In the genomic region with DNA sequence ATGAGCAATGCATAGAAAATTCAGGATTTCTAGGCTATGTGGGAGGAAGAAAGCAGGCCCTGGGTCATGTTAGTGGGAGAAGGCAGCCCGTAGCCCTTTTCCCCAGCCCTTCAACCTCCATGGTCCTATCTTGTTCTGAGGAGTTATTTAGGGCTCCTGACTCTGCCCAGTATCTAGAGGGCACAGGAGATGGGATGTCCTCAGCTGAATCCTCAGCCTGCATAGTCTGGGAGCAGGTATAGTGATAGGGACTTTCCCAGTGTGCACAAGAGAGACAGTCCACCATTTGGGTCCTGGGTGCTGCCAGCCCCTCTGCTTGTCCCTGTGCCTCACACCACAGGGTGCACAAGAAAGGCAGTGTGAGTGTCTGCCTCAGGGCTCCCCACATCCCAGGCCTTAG, we compare ENCODE assay signal across 27 mouse cellular contexts. TPM values are rescaled to one million over a fixed set of nuclear protein-coding genes. Genes with fewer than 3 reads are reported as not detected.
DNase-seq lines count a peak whose midpoint lies in the region; ATAC-seq and TF ChIP-seq lines count a peak whose summit lies in the region.
"Had no signal": no experiment of that assay in that cellular context is flagged by ENCODE, and none has a peak within 500 bp of the region (broad histone marks: within the 10 kb centered on the region; RNA-seq: fewer than 3 reads in every experiment).

No protein-coding gene starts in this region.

- no peaks in the 10 kb centered on the region for H3K9me3 ChIP-seq in forebrain, embryonic 14.5 days (replicated peaks; ENCODE audit: control insufficient read depth, low read length)
- H3K9me3 ChIP-seq in forebrain, postnatal 0 days (ENCODE audit: low read length): no peaks in the 10 kb centered on the region
- no peaks in the 10 kb centered on the region for H3K9me3 ChIP-seq in heart, embryonic 11.5 days (replicated peaks; ENCODE audit: control insufficient read depth, low read length)
- H3K9me3 ChIP-seq: hindbrain, embryonic 12.5 days; intestine, embryonic 15.5 days; liver, embryonic 15.5 days; midbrain, embryonic 12.5 days; neural tube, embryonic 13.5 days had no signal

- intact Hi-C loops in heart, postnatal 14 days (cut with DNase I): no loop called here
- intact Hi-C loops in heart, postnatal 10 days (cut with DNase I): loop anchor here (5.0 kb wide), 1 partner anchor 151 kb away; no protein-coding TSS in a partner anchor

- TF ChIP-seq CTCF in forebrain, postnatal 0 days (IDR thresholded peaks at IDR 0.05; ENCODE audit: low read depth): no peak

- no peak for ATAC-seq in forebrain, embryonic 14.5 days
- no peak for ATAC-seq in forebrain, postnatal 0 days
- ATAC-seq in heart, embryonic 11.5 days (replicated peaks; ENCODE audit: insufficient number of reproducible peaks, low FRiP score, low TSS enrichment): no peak

- no peak for DNase-seq in forebrain, embryonic 14.5 days (ENCODE audit: low spot score)
- DNase-seq in forebrain, postnatal 0 days: no peak
- DNase-seq in heart, postnatal 14 days: no peak
- DNase-seq in heart, postnatal 10 days: peak; percentile 51 to 65
- no peak for DNase-seq in heart, adult 9 months (ENCODE audit: low spot score in 2 of 2)
- peak; percentile 36 for DNase-seq in 3T3-L1 (ENCODE audit: low read depth, low spot score)
- no peak for DNase-seq in ovary, postnatal 10 days (ENCODE audit: low spot score)
- DNase-seq: thymus, adult 2 months; thymus, postnatal 36 days had no signal

- WGBS in forebrain, embryonic 14.5 days: 96% methylated on average over 1 of the region's 1 CpGs
- WGBS in forebrain, postnatal 0 days: 69% methylated on average over 1 of the region's 1 CpGs
- 29% methylated on average over 1 of the region's 1 CpGs for WGBS in heart, embryonic 11.5 days (ENCODE audit: insufficient replicate concordance)

- H3K4me3 ChIP-seq in forebrain, embryonic 14.5 days (ENCODE audit: low read depth, low read length): no peak overlapping the region
- no peak overlapping the region for H3K4me3 ChIP-seq in forebrain, postnatal 0 days (ENCODE audit: low read depth, low read length)
- no peak overlapping the region for H3K4me3 ChIP-seq in heart, embryonic 11.5 days (ENCODE audit: low read depth, low read length)
- H3K4me3 ChIP-seq: hindbrain, embryonic 12.5 days; intestine, embryonic 15.5 days; liver, embryonic 15.5 days; midbrain, embryonic 12.5 days; neural tube, embryonic 13.5 days had no signal

- H3K27ac ChIP-seq in forebrain, embryonic 14.5 days (ENCODE audit: low read depth, low read length): peak overlapping the region; percentile 52; the same call in 1 of the 2 replicates
- no peak overlapping the region for H3K27ac ChIP-seq in forebrain, postnatal 0 days (ENCODE audit: low read depth, low read length)
- H3K27ac ChIP-seq in heart, embryonic 11.5 days (ENCODE audit: low read depth, low read length): peak overlapping the region; percentile 76; the same call in 1 of the 2 replicates
- H3K27ac ChIP-seq: hindbrain, embryonic 12.5 days; hindbrain, postnatal 0 days; intestine, embryonic 15.5 days; liver, embryonic 15.5 days; midbrain, embryonic 12.5 days; neural tube, embryonic 13.5 days had no signal

- H3K4me2 ChIP-seq in forebrain, embryonic 14.5 days (ENCODE audit: low read length): no peak overlapping the region
- H3K4me2 ChIP-seq in forebrain, postnatal 0 days (ENCODE audit: low read depth): no peak overlapping the region
- H3K4me2 ChIP-seq in heart, embryonic 11.5 days: no peak overlapping the region
- H3K4me2 ChIP-seq: hindbrain, embryonic 12.5 days; intestine, embryonic 15.5 days; liver, embryonic 15.5 days; lung, embryonic 14.5 days; midbrain, embryonic 12.5 days; neural tube, embryonic 13.5 days had no signal

- no peaks in the 10 kb centered on the region for H3K36me3 ChIP-seq in forebrain, embryonic 14.5 days (ENCODE audit: control insufficient read depth, insufficient read depth, low read length)
- H3K36me3 ChIP-seq in forebrain, postnatal 0 days (ENCODE audit: insufficient read depth): no peaks in the 10 kb centered on the region
- no peaks in the 10 kb centered on the region for H3K36me3 ChIP-seq in heart, embryonic 11.5 days (ENCODE audit: control insufficient read depth, insufficient read depth, low read length)
- H3K36me3 ChIP-seq: G1E; hindbrain, embryonic 12.5 days; intestine, embryonic 15.5 days; liver, embryonic 15.5 days; midbrain, embryonic 12.5 days; neural tube, embryonic 13.5 days had no signal

- H3K4me1 ChIP-seq in forebrain, embryonic 14.5 days (ENCODE audit: control insufficient read depth, insufficient read depth, low read length): peaks cover 24% of the 10 kb centered on the region
- H3K4me1 ChIP-seq in forebrain, postnatal 0 days (ENCODE audit: insufficient read depth): no peaks in the 10 kb centered on the region
- H3K4me1 ChIP-seq in heart, embryonic 11.5 days (ENCODE audit: control insufficient read depth, insufficient read depth, low read length): peaks cover 44% of the 10 kb centered on the region
- H3K4me1 ChIP-seq: liver, embryonic 15.5 days had no signal

- no peaks in the 10 kb centered on the region for H3K27me3 ChIP-seq in forebrain, embryonic 14.5 days (replicated peaks; ENCODE audit: control insufficient read depth, insufficient read depth, low read length)
- no peaks in the 10 kb centered on the region; the same call in 1 of the 2 replicates for H3K27me3 ChIP-seq in forebrain, postnatal 0 days (ENCODE audit: insufficient read depth, low read length)
- H3K27me3 ChIP-seq in heart, embryonic 11.5 days (ENCODE audit: control insufficient read depth, insufficient read depth, low read length): no peaks in the 10 kb centered on the region
- H3K27me3 ChIP-seq: hindbrain, embryonic 12.5 days; intestine, embryonic 15.5 days; liver, embryonic 15.5 days; neural tube, embryonic 13.5 days; Patski had no signal

- H3K9ac ChIP-seq in forebrain, embryonic 14.5 days (ENCODE audit: low read length): no peak overlapping the region
- no peak overlapping the region for H3K9ac ChIP-seq in forebrain, postnatal 0 days
- H3K9ac ChIP-seq in heart, embryonic 11.5 days (ENCODE audit: low read depth, low read length): no peak overlapping the region
- H3K9ac ChIP-seq: hindbrain, embryonic 12.5 days; intestine, embryonic 15.5 days; liver, embryonic 15.5 days; lung, embryonic 14.5 days; midbrain, embryonic 12.5 days; neural tube, embryonic 13.5 days had no signal

RNA-seq across cellular contexts. Expression of gene Htra1, which starts 42.6 kb away (rescaled TPM):
- polyA plus RNA-seq in forebrain, embryonic 14.5 days (2014; fragmentation: Nextera tagmentation; extraction: Ambion mirVana): 24.7 and 26.6 TPM in 2 replicates
- total RNA-seq in forebrain, postnatal 0 days (2014; rRNA removed): 30.4 and 36.2 TPM in 2 replicates
- polyA plus RNA-seq in forebrain, postnatal 0 days (2015; fragmentation: Nextera tagmentation; extraction: Ambion mirVana): 31.7 and 37.3 TPM in 2 replicates
- polyA plus RNA-seq in heart, embryonic 11.5 days (2014; fragmentation: Nextera tagmentation; extraction: Ambion mirVana): 38.7 TPM in 2 replicates
- total RNA-seq in heart, postnatal 14 days (2021): 100 to 1,000 TPM; 151 to 162 TPM
- 100 to 1,000 TPM; 176 to 209 TPM for total RNA-seq in heart, postnatal 10 days (2021)
- total RNA-seq: G1E; megakaryocyte, adult 5-6 weeks had no signal
- polyA plus RNA-seq: G1E had no signal

RNA-seq across cellular contexts. Expression of gene Dmbt1, which starts 53.3 kb away (rescaled TPM):
- polyA plus RNA-seq in forebrain, embryonic 14.5 days (2014; fragmentation: Nextera tagmentation; extraction: Ambion mirVana): not detected in 2 replicates
- total RNA-seq in forebrain, postnatal 0 days (2014; rRNA removed): not detected in 2 replicates
- not detected in 2 replicates for polyA plus RNA-seq in forebrain, postnatal 0 days (2015; fragmentation: Nextera tagmentation; extraction: Ambion mirVana)
- not detected in 2 replicates for polyA plus RNA-seq in heart, embryonic 11.5 days (2014; fragmentation: Nextera tagmentation; extraction: Ambion mirVana)
- total RNA-seq in heart, postnatal 14 days (2021): under 1 TPM in 1 of 2 experiments, not detected in 1; 0.12 TPM
- total RNA-seq in heart, postnatal 10 days (2021): under 1 TPM in 1 of 2 experiments, not detected in 1; 0.19 TPM
- total RNA-seq: adrenal gland, postnatal 14 days; gastrocnemius, postnatal 25 days; hindbrain, postnatal 0 days; left cerebral cortex, postnatal 10 days; megakaryocyte, adult 5-6 weeks had no signal
- polyA plus RNA-seq: embryonic facial prominence, embryonic 11.5 days; G1E; heart, embryonic 14.5 days; hindbrain, embryonic 12.5 days; hindbrain, postnatal 0 days; kidney, embryonic 16.5 days; limb, embryonic 11.5 days; lung, embryonic 14.5 days; midbrain, embryonic 12.5 days; neural tube, embryonic 13.5 days; Patski had no signal

Comparison
In these comparisons a context has a peak if more than half of its experiments do, and no peak if none do; other contexts are left out.
1. DNase-seq: peak in heart, postnatal 10 days (2 of 2) and 3T3-L1 (single experiment); none in forebrain, embryonic 14.5 days (single experiment), forebrain, postnatal 0 days (single experiment), heart, postnatal 14 days (0 of 2), heart, adult 9 months (0 of 2) and ovary, postnatal 10 days (single experiment).